Mouse (Mus musculus) ovary, postnatal 36 days (tissue): ENCODE measurements around the gene Pkd1.
A peak's percentile ranks its signal among the peaks of the same experiment; 100 is the strongest.

Experiments
- DNase-seq: peaks from one replicate; pipeline ENCODE4 v3.0.0; 2022; ENCODE audit warnings: low spot score, mixed read lengths

Pkd1 gene

GRCm38 (mm10) chr17:24567034-24567779 is 17.6 kb downstream of the Pkd1 start:
- peak; percentile 34 for DNase-seq

DNA sequence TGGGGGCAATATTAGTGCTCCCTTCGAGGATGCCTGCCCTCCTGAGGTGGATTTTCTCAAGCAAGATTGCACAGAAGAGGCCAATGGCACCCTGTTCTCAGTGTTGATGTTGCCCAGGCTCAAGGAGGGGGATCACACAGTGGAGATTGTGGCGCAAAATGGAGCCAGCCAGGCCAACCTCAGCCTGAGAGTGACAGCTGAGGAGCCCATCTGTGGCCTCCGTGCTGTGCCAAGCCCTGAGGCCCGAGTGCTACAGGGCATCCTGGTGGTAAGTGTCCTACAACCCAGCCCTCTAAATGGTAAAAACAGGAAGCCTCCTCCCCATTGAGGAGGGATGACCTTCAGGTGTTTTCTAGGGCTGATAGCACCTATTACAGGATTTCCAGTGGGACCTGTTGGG is 20.2 kb downstream of the Pkd1 start:
- DNase-seq, result no peak

- DNase-seq, result no peak
Observed at GRCm38 (mm10) chr17:24572651-24573245, 23.1 kb downstream of the Pkd1 start.

DNA sequence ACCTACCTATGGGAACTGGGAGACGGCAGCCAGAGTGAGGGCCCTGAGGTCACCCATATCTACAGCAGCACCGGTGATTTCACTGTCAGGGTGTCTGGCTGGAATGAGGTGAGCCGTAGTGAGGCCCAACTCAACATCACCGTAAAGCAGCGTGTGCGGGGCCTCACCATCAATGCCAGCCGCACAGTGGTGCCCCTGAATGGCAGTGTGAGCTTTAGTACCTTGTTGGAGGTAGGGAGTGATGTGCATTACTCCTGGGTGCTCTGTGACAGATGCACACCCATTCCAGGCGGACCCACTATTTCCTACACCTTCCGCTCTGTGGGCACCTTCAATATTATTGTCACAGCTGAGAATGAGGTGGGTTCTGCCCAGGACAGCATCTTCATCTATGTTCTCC is 24.2 kb downstream of the Pkd1 start:
- DNase-seq, result no peak

DNA sequence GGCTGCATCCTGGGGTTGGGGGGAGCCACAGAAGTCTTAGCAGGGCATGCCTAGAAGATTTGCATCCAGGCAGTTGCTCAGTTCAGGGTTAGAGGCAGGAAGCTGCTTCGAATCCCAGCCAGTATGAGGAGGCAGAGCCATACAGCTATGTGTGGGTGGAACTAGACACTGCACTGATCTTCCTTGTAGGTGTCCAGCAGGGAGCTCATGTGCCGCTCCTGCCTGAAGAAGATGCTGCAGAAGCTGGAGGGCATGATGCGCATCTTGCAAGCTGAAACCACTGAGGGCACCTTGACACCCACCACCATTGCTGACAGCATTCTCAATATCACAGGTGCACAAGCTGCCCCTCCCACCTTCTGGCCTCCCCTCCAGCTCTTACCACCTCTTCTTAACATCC is 29.9 kb downstream of the Pkd1 start:
- no peak for DNase-seq

- DNase-seq, result no peak
Observed at GRCm38 (mm10) chr17:24580287-24580686, 30.7 kb downstream of the Pkd1 start.

- no peak for DNase-seq
Observed at GRCm38 (mm10) chr17:24583599-24584460, 34.2 kb downstream of the Pkd1 start.

GRCm38 (mm10) chr17:24584520-24584919 is 34.9 kb downstream of the Pkd1 start:
- no peak for DNase-seq

GRCm38 (mm10) chr17:24586532-24586931 is 36.9 kb downstream of the Pkd1 start:
- DNase-seq, result no peak

DNA sequence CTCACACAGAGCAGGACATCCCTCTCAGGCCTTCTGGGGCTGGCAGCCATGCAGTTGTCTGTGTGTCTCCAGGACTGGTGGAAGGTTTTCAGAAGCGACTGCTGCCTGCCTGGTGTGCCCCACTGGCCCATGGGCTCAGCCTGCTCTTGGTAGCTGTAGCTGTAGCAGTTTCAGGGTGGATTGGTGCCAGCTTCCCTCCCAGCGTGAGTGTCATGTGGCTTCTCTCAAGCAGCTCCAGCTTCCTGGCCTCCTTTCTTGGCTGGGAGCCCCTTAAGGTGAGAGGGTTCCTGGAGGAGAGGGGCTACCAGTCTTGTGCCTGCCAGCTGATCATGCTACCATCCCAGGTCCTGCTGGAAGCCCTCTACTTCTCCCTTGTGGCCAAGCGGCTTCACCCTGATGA is 41.3 kb downstream of the Pkd1 start:
- no peak for DNase-seq

DNA sequence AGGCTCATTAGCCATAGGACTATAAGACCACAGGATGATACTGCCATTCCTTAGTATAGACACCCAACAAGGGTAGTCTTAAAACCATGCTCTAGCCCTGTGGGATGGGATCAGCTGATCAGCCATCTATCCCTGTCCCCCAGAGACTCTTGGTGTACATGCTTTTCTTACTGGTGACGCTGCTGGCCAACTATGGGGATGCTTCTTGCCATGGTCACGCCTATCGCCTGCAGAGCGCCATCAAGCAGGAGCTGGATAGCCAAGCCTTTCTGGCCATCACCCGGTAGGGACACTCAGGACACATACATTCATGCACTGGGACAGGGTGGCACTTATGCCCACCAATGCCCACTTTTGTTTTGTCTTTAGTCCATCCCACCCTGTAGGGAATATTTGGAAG is 42.1 kb downstream of the Pkd1 start:
- DNase-seq, result no peak

DNA sequence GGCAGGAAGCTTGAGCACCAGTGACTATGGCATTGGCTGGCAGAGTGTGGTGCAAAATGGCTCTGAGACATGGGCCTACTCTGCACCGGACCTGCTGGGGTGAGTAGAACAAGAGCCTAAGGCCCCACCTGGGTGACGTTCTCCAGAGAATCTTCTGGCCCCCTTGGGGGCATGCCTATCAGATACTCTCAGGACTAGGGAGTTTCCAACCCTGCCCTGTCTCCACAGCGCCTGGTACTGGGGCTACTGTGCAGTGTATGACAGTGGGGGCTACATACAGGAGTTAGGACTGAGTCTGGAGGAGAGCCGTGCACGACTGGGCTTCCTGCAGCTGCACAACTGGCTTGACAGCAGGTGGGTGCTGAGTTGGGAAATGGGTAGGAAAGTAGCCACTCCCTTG is 43.6 kb downstream of the Pkd1 start:
- DNase-seq, result no peak

- no peak for DNase-seq
Observed at GRCm38 (mm10) chr17:24593992-24594890, 44.6 kb downstream of the Pkd1 start.

- peak; percentile 45 for DNase-seq
Observed at GRCm38 (mm10) chr17:24595126-24596072, 45.8 kb downstream of the Pkd1 start.

GRCm38 (mm10) chr17:24596073-24596466 is 46.4 kb downstream of the Pkd1 start:
- no peak for DNase-seq

- no peak for DNase-seq
Observed at GRCm38 (mm10) chr17:24596471-24597183, 47.0 kb downstream of the Pkd1 start.

DNA sequence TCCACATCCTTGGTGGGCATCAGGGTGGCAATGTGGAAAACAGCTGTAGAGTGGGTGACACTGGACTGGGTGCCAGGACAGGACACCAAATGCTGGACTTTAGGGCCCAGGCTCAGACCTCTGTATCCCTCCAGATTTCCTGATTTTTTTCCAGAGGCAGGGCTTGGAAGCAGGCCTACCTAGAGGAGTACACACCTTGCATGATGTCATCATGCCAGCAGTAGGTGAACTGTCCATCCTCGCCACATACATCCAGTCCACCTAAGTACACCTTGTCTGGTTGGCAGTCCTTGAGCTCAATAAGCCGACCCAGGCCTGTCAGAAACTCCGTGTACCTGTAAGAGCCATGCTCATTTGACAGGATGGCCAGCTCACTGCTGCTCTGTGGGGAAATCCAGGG is 48.4 kb downstream of the Pkd1 start:
- DNase-seq, result no peak

DNA sequence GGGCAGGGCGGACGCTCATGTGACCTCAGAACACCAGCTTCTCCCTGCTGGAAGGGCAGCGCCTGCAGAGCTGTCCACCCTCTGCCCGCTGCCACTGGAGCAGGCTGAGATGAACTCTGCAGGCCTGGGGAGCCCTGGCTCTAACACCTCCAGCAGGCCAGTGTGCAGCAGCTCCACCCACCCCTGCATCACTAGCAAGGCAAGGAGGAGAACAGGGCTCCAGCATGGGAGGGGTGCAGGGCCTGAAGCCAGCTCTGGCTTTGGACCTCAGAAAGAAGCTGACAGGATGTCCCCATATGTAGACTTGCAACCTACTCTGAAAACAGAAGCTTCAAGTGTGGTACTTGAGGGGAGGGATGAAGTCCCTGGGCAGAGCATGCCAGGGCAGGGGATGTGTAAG is 50.9 kb downstream of the Pkd1 start:
- DNase-seq, result no peak

DNA sequence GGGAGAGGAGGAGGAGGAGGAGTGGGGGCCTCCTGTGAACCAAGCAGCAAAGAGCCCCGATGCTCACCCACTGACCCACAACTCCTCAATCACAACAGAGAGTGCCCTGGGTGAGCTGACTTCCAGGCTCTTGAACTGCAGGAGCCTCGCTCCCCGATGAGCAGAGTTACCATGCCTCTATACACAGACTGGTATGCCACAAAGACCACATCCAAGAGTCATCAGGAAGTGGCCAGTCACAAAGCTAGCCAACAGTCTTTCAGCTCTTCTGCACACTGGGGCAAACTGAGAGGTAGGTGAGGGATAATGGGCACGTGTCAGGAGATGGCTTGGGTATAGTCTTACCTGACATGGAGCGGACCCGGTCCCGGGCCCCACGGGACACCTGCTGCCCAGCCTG is 54.3 kb downstream of the Pkd1 start:
- no peak for DNase-seq

DNA sequence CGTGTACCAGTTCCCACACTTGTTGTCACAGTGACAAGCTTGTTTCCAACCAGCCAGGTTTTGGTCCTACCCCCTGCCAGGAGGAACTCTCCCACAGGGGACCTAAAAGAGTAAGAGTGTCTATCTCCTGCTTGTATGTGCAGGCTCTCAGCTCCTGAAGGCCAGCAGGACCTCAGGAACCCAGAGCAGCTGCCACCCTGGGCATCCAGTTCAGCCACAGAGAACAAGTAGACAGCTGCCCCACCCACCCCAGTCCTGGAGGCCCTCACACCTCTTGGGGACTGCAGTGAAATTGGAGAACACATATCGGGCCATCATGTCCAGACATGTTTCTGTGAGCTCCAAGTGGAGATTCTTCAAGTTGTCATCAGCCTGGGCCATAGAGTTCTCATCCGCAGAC is 54.9 kb downstream of the Pkd1 start:
- no peak for DNase-seq
